Mouse (Mus musculus) forelimb bud, embryonic 11.5 days (tissue): ENCODE measurements around the gene Adamts2.

ENCODE experiments used
- DNase-seq: peaks from one replicate; pipeline ENCODE4 v3.0.0-alpha.2; 2012; ENCODE audit warnings: low read depth, low spot score

The Adamts2 gene

DNA sequence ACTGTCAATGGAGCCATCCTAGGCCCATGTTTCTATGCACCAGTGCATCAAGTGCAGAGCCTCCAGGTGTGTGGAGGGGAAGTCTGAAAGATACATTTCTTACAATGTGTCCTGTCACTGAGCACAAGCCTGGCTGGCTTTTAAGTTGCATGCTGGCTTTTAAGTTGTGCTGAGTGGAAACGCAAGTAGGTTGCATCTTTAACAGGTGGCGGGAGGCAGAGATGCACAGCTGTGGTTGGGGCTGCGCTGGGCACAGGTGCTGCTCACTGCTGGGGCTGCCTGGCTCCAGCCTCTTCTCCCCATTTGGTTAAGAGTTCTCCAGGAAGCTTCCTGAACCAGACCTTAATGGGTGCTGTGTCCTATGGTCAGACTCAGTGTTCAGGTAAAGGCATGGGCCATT, 21.9 kb downstream of the Adamts2 start:
- DNase-seq = no peak

DNA sequence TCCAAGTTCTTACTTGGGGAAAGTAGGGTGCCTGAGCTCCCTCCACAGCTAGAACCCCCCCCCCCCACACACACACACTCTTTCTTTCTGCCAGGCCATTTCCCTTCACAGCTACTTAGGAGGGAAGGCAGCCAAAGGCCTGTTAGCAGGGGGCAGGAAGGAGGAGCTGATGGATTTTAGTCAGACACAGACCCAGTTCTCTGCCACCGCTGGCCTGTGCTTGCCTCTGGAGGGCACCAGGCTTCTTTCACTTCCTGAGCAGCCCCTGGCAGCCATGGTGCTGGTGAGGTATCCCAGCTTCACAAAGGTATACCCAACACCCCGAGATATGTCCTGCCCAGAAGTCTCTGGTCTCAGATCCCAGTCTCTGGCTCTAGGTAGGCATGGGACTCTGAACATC, 22.4 kb downstream of the Adamts2 start:
- DNase-seq = no peak

DNA sequence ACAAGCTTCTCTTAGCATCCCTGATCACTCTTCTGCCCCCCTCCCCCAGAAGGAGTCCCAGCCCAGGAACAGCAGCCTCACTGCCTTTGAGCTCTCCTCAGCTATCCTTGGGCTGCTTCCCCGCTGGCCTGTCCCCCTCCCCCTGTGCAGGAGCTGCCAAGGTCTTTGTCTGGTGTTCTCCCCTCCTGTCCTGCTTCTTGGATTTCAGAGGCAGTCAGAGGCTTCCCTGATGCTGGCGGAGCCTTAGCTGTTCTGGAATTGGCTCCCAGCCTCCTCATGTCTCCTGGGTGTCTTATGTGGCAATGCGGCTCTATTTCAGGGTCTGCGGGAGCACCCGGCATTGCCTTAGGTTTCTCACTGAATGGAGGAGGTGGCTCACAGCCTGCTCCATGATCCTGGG, 22.8 kb downstream of the Adamts2 start:
- DNase-seq = no peak

DNA sequence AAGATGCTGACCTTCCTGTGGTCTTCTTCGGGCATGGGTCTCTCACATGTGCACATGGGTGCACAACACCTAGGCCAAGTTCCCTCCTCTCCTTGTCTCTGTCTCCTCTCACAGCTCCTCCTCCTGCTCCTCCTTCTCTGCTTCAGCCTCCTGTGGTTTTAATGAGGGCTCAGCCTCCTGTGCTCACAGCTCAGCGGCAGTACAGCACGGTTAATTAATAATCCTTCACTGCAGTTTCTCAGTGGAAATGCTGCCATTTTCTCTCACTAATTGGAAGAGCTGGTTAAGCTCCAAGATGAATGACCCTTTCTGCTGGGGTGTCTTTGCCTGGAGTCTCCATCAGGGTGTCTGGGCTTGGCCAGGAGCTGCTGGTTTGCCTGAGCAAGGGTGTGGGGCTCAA, 27.0 kb downstream of the Adamts2 start:
- DNase-seq = no peak

DNA sequence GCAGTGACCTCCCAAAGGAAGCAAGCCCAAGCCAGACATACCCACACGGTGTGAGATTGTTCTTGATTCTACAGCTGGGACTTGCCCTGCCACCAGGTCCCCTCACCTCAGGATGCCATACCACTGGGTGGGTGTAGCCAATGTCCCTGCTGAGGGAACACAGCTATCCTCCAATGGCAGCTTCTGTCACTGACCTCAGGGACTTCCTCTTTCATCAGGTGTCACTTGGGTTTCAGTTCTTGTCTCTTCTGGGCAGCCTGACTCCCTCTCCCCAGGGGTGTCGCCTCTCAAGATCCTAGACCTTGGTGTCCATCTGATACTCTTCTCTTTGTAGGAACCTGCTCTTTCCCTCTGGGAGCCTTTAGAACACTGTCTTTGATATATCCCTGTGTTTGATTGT, 28.6 kb downstream of the Adamts2 start:
- DNase-seq = no peak

DNA sequence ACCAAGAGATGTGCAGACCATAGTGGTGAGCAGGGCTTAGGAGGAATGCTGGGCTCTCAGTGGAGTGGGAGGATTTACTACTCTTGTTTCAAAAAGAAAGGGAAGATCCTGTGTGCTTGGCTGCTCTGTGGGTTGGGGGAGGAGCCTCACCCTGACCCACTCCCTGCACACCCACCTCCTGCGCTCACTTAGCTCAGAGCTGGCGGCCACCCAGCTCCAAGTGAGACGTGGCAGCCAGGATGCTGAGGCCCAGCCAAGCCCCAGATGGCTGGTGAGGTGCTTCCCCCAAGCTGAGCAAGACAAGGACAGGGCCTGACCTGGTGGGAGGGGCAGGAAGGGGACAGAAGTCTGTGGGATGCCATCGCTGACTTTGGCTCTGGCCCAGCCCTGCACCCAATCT, 30.4 kb downstream of the Adamts2 start:
- DNase-seq = no peak

DNA sequence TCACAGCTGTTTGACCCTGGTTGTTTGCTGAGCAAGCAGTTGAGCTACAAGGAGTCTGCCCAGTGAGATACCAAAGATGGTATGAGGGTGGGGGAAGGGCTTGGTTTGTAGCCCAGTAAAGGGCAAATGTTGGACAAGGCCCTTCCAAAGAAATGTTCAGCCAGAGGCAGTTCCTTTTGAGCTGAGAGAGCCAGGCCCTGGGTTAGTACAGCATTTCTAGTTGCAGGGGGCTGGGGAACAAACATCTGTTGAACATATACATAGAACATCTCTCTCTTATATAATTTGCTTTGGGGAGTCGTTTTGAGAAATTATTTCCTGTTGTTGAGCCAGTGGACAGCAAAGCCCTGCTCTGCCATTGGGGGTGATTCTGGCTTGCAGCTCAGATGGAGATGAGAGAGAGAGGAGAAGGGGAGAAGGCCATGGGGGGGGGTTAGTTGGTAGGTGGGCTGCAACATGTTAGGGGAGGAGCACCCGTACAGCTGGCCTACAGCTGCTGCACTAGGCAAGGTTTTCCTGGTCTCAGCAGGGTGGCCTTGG, 33.2 kb downstream of the Adamts2 start:
- no peak for DNase-seq

DNA sequence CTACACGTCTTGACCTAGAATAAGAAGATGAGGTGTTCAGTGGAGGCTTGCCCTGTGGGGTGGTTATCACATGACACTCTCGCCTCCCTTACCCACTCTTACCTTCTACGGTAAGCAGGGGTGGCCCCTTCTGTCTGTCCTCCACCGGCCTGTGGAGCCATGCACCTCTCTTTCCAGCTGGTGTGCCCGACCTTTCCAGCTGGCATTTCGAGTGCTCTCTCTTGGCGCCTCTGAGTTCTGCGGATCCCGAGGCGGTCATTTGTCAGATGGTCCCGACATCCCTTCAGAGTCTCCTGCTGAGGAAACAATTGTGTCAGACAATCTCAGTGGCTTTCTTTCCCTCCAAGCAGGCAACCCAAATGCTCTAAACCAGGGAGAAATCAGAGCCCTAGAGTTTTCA, 35.1 kb downstream of the Adamts2 start:
- DNase-seq = no peak

DNA sequence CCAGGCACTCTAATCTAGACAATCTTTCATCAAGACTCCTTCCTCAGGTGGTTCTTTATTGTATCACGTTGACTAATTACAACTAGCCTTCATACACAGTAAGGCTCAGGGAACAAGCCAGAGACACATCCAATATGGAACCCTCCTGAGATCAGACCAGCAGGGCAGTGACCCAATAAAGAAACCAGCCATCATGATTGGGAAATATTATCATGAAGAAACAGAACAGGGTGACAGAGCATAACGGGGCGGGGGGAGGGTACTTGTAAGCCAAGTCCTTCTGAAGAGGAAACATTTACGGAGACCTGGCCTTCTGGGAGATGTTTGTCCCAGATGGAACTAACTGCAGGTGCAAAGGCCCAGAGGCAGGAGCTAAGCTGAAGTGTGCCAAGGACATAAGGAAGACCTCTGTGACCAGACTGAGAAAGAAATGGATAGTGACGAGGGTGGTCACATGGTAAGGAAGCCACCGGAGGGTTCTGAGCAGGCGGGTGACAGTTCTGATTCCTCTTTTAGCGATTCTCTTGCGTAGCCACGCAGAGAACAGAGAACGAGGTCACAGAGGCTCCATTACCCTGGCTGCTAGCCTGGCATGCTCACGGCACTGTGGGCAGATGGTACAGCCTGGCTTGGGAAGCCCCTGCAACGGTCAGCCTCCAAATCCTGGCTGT, 36.4 kb downstream of the Adamts2 start:
- DNase-seq = no peak

DNA sequence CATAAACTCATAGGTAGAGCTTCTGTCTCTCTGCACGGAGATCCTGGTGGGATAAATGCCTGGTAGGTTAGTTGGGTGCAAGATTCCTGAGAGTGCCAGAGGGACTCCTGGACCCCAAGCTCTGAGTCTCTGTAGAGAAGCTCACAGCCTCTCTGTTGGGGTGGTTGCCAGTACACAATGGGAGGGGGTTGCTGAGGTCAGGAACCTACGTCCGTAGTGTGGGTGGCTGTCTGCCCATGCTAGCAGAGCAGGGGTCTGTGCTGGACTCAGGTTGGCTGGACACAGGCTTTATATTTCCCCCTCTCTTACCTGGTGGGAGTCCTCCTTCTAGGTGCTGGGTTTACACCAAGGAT, 37.0 kb downstream of the Adamts2 start:
- DNase-seq = no peak

DNA sequence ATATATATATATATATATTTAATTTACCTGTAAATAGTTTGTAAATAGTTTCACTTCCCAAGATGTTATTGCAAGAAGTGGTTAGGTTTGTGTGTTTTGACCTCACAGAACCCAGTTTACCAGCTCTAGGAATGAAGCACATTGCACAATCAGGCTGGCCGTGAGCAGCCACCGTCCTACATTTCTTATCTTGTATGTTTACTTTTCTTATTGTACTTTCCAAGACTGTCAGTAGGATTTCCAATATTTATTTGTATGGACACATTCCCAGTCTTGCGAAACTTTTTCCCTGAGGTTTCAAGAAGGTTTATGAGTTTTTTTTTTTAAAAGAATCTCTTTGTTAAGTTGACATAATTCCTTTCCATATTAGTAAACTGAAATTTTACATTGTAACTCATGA, 40.7 kb downstream of the Adamts2 start:
- no peak for DNase-seq

DNA sequence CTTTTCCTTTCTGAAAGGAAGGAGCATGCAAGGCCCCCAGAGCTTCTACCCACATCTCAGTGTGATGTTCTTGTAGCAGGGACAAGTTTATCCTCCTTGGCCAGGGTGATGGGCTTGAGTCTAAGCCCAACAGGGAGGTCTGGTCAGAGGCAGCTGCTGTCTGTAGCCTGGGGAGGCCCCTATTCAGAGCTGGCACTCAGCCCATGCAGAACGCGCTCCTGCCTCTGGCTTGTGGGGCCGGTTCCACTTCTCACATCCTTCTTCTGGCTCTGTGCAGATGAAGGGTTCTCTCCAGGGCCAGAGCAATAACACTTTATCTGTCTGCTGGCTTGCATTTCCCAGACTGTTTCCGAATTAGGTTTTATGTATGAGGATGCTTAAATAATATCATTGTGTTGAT, 44.3 kb downstream of the Adamts2 start:
- DNase-seq = no peak

DNA sequence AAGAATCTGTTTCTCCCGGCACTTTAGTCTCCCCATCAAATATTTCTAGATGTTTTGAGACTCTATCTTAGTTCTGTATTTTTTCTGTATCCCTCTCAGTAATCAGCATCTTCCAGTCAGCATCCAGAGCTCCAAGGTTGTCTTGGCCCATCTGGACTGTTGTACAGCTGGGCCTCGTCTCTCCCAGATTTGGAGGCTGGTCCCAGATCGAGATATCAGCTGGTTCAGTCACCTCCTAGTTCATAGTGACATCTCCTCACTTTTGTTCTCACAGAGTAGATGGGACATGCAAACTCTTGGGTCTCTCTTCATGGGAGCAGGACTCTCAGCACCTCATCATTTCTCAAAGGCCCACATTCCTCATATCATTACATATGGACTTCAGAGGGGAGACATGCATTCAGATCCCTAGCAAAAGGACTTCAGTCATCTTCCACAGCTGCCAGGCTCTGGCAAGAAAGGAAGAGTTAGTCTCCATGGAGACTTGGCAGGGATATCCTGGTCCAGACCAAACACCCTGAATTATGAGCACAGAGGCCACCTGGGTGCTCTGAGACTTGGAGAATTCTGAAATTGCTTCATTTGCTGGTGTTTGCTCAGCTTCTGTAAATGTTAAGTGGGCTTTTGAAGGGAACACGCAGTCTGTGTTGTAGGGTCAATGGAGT, 46.4 kb downstream of the Adamts2 start:
- DNase-seq = no peak

DNA sequence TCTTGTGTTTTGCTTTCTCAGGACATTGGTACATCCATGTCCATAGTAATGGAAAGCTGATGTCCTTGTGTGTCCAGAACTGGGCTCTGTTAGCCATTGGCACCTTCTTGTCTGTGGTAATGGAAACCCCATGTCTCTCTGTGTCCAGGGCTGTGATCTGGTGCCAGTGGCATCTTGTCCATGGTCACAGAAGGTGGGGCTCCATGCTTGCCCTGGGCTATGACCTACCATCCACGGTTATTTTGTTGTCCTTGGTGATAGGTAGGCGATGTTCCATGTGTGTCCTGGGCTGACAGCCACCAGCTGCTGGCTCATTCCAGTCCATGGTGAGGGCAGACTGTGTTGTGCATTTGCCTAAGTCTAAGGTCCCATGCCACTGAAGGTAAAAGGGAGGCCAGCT, 48.2 kb downstream of the Adamts2 start:
- no peak for DNase-seq

DNA sequence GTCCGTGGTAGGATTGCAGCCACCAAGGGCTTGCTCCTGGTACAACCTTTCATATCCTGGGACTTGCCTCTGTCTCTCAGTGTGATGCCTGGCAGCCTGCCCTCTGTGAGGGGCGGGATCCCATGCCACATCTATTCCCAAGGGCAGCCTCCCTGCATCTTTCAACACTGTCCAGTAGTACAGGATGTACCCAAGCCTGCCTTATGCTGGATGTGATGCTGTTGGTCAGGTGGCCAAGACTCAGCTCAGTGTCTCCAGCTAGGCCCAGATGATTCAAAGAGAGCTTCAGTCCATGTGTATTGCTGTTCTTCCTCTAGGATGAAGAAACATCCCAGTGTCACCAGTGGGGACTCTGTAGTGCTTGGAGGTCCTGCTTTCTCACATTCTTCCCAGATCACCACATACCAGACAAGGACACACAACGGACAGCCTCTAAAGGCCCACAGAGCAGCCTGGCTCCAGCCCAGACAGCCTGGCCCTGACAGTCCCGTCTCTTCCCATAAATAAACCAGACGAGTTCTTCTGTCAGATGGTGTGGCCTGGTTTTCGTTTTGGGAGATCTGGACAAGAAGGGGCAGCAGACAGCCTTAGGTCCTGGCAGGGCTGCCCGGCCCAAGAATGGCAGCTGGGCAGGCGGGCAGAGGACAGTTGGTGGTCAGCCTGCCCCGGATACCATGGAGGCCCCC, 52.0 kb downstream of the Adamts2 start:
- DNase-seq = no peak

DNA sequence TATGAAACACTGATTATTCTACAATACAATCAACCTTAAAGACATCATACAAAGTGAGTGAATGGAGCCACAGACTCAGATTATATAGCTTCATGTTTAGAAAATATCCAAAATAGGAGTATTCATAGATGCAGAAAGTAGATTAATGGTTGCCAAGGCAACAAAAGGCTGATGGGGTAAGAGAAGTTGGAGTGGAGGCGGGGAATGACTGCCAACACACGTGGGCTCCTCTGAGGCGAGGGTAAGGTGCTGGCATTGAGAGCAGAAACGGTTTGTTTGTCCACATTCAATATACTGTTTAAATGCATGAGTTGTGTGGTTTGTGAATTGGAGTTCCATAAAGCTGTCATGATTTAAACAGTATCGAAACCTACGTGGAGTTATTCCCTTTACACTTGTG, 56.9 kb downstream of the Adamts2 start:
- no peak for DNase-seq

DNA sequence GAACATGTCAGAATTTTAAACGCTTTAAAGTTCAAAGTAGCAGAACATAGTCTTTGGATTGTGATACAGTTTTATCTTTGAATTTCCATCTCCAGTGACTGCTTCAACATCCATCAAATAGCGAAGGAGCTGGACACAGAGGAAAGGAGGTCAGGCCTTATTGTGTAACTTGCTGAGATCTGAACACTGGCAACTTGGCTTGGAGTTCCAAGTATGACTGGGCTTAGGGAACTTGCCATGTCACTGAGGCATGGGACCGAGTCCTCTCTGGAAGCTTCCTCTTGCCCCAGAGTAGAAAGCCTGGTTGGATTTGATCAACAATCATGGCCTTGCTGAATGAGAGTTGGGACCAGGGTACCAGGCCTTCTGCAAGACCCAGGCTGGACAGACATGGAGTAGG, 60.3 kb downstream of the Adamts2 start:
- no peak for DNase-seq

DNA sequence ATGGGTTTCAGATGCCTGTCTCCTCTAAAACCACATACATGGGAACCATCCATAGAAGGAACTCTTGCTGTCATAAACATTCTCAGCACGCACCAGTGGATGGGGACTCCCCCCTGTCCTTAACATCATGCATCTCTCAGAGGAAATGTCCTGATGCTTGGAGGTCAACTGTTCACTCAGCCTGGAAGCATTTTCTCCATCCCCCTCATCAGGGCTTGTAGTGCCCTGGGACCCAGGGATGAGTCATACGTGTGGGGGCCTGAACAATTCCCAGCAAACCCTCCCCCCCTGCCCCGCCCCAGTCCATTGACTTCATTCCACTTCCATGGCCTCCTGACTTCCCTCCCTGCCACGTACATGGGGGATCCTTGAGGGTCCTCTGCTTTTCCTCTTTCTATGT, 62.9 kb downstream of the Adamts2 start:
- DNase-seq = no peak

DNA sequence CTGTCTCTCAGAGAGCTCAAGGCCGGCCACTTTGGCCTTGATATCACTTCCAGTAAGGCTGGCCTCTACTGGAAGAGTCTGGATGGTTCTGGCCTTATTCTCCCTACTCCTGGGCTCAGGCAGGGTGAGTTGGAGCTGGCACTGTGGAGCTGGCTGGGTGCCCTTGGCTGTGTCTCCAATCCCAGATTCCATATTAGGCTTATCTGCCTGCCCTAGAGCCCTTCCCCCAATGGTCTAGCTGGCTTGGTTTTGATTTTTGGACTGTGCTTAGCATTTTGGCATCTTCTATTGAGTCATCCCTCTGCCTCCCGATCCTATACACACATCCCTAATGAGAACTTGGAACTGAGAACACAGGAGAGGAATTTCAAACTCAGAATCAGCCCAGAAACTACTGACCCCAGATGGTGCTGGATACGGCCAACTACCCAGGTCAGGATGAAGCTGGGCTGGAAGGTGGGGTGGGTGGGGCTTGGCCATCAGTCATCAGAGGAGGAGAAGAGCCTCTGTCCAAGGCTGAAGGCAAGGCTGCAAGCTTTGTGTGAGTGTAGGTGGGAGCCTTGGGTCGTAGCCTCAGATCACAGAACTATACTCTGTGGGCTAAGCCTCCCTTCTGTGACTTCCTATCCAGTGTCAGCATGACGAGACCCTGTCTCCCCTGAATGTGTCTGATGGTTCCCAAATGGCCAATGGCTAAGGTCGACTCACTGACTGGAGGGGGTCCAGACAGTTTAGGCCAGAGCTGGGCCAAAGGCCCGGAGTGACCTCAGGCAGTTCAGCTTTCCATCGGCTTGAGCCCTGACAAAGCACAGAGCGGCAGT, 67.9 kb downstream of the Adamts2 start:
- DNase-seq = no peak

DNA sequence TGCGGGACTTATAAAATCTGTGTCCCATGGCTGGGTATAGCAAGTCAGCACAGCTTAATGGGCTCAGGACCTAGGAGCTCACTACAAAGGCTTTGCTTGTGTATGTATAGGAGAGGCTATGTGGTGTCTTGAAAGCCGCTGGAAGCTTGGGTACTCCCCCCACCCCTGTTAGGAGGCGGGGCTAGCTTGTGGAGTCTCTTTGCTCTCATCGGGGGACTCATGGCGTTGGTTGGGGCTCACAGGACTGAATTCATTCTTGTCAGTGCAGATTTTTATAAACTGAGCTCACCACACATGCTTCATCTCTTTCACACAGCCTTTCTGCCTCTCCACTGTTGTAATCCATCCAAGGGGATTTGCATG, 68.5 kb downstream of the Adamts2 start:
- no peak for DNase-seq

DNA sequence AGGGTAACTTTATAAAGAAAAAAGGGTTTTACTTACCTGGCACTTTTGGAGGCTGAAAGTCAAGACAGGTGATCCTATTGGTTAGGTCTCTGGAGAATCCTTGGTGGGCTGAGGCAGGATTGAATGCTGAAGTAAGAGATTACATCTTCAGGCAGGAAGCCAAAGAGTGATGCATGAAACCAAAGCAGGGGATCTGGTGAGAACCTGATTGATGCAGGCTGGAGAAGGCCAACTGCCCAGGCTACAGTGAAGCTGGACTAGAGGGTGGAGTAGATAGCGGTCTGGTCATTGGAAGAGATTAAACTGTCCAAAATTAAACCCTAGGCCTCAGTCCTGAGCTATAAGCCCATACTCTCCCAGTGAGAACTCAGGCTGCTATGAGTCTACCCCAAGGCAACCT, 69.0 kb downstream of the Adamts2 start:
- no peak for DNase-seq

DNA sequence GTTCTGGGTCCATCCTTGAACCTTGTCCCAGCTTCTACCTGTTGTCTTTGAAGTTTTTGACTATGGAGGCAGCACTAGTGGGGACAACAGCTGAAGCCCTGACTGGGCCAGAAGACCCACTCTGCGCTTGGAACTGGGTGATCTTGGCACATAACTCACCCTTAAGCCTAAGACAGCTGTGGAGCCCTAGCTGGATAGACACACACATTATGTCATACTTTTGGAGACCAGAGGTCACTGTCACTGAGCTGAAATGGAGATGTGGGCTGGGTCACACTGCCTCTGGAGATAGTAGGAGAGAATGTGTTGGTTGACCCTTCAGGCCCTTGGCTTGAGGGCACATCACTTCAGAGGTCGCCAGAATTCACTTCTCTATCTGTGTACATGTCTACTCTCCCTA, 69.5 kb downstream of the Adamts2 start:
- no peak for DNase-seq
